Mouse (Mus musculus) hindbrain, embryonic 13.5 days (tissue): Measurements from ENCODE around the gene Rpl32. TPM values are rescaled to one million over a fixed set of nuclear protein-coding genes. Genes with fewer than 3 reads are reported as not detected.

Experiments used
- ATAC-seq: fragments of 200-750 bp; cut with Nextera tagmentation; 2 replicates; pipeline ENCODE4 v1.8.0; 2017; ENCODE audit warnings: moderate TSS enrichment; ENCODE audit not compliant: low FRiP score
- H3K27ac ChIP-seq: fragments of 300-500 bp; sonication (generic); 2 replicates; pipeline ENCODE4 v1.5.1; 2015; ENCODE audit warnings: inconsistent platforms, mild to moderate bottlenecking, moderate library complexity
- H3K27me3 ChIP-seq: fragments of 300-500 bp; sonication (generic); 2 replicates; pipeline ENCODE4 v1.6.1; 2015; ENCODE audit warnings: mild to moderate bottlenecking, inconsistent platforms
- H3K36me3 ChIP-seq: fragments of 300-500 bp; sonication (generic); 2 replicates; pipeline ENCODE4 v1.6.1; 2015; ENCODE audit warnings: mild to moderate bottlenecking, inconsistent platforms
- H3K4me1 ChIP-seq: fragments of 300-500 bp; sonication (generic); replicated peaks from 2 replicates; pipeline ENCODE4 v1.6.1; 2015; ENCODE audit warnings: inconsistent platforms
- H3K4me2 ChIP-seq: fragments of 300-500 bp; sonication (generic); 2 replicates; pipeline ENCODE4 v1.6.1; 2015; ENCODE audit warnings: inconsistent platforms, mild to moderate bottlenecking, moderate library complexity
- H3K4me3 ChIP-seq: fragments of 300-500 bp; sonication (generic); 2 replicates; pipeline ENCODE4 v1.5.1; 2015; ENCODE audit warnings: mild to moderate bottlenecking, inconsistent platforms
- H3K9ac ChIP-seq: fragments of 300-500 bp; sonication (generic); 2 replicates; pipeline ENCODE4 v1.6.1; 2015; ENCODE audit warnings: mild to moderate bottlenecking, inconsistent platforms
- H3K9me3 ChIP-seq: fragments of 300-500 bp; sonication (generic); 2 replicates; pipeline ENCODE4 v1.6.1; 2016; ENCODE audit warnings: inconsistent platforms
- WGBS: fragments of 180-500 bp; shearing (Covaris S2); methylation state at CpG from one replicate; pipeline ENCODE4 v1.1.7; 2015; 5-methylcytosine and 5-hydroxymethylcytosine counted together
- microRNA-seq: library from miRNA; unstranded; fragments of <30 nt; microRNA quantifications from one replicate; pipeline ENCODE4, GENCODE M21; 2016
- polyA plus RNA-seq: library from polyadenylated mRNA; unstranded; fragments of >200 nt; fragmentation: Nextera tagmentation; extraction: Ambion mirVana; gene quantifications from 2 replicates; pipeline ENCODE4 v1.2.1, GENCODE M21; 2015

Rpl32 gene
- polyA plus RNA-seq, 1 experiment from 2014 or later = 1,358 TPM

DNA sequence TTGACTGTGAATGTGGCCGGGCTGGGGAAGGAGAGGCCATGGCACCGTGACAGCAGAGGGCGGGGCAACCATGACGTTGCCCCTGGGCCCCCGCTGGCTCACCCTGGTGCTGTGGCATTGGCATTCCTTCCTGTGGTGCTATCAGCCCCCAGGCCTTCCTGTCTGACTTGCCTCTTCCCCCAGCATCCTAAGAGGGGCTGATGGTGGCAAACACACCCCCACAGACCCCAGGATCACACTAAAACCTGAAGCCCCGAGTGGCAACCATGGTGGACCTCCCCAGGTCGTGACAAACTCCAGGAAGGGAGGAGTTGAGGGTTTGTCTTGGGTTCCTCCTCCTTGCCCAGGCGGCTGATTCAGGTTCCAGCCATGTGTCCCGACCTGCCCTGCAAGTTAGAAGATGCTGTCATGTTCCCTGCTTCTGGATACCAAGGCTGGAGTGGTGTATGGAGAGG is 49.5 kb downstream of the Rpl32 start:
- Histone ChIP-seq H3K9ac (no peak overlapping the region), H3K27me3 (no peaks in the 10 kb centered on the region), H3K27ac (no peak overlapping the region), H3K9me3 (no peaks in the 10 kb centered on the region), H3K36me3 (no peaks in the 10 kb centered on the region), H3K4me2 (no peak overlapping the region), H3K4me3 (no peak overlapping the region), H3K4me1 (peaks cover 15% of the 10 kb centered on the region)
- no peak for ATAC-seq
- WGBS = 80% methylated on average over 9 of the region's 9 CpGs

DNA sequence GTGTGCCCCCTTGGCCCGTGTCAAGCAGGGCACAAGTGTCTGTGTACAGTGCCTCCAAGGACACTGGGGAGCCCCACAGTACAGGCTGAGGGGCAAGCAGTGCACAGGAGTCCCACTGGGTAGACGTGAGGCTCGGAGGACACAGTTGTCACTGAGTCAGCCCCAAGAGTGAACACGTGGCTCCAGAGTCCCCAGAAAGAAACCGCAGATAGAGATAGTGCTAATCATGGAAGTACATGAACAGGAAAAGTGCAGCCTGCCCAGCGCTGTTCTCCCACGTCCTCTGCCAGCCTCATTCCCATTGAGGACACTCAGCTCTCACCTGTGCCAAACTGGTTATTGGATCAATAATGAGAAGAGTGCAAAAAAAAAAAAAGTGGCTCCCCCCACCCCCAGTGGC is 53.0 kb downstream of the Rpl32 start:
- no peak overlapping the region for H3K27ac ChIP-seq

More for the DNA sequence above, 53.0 kb downstream of the Rpl32 start:
- no peak for ATAC-seq
- H3K4me2 ChIP-seq = no peak overlapping the region
- no peak overlapping the region for H3K4me3 ChIP-seq
- H3K4me1 ChIP-seq = no peaks in the 10 kb centered on the region
- H3K9me3 ChIP-seq = no peaks in the 10 kb centered on the region
- 80% methylated on average over 7 of the region's 7 CpGs for WGBS
- no peak overlapping the region for H3K9ac ChIP-seq
- H3K36me3 ChIP-seq = no peaks in the 10 kb centered on the region
- H3K27me3 ChIP-seq = no peaks in the 10 kb centered on the region

Small RNA genes within 50 kb of the gene (microRNA-seq; reads per million reads assigned to microRNA genes)
- gene Mir7660 = not detected

Other genes with a start within 250 kb of the Rpl32 start
- 0.26 and 0.63 TPM in 2 replicates for gene Mkrn2os, start 216.2 kb downstream of the Rpl32 start, polyA plus RNA-seq
- gene Mkrn2, start 206.8 kb downstream of the Rpl32 start, polyA plus RNA-seq = 30.2 and 36.7 TPM in 2 replicates
- 147 and 149 TPM in 2 replicates for gene Raf1, start 132.1 kb downstream of the Rpl32 start, polyA plus RNA-seq
- gene Tmem40, start 46.3 kb downstream of the Rpl32 start, polyA plus RNA-seq = 1.6 and 1.7 TPM in 2 replicates
- 14.8 and 15.0 TPM in 2 replicates for gene Cand2, start 34.2 kb downstream of the Rpl32 start, polyA plus RNA-seq
- 3.0 and 3.4 TPM in 2 replicates for gene Efcab12, start 29.7 kb upstream of the Rpl32 start, polyA plus RNA-seq
- 10.7 and 13.3 TPM in 2 replicates for gene Mbd4, start 44.6 kb upstream of the Rpl32 start, polyA plus RNA-seq
- gene Ift122, start 44.7 kb upstream of the Rpl32 start, polyA plus RNA-seq = 25.3 and 27.7 TPM in 2 replicates
- 0.21 and 0.58 TPM in 2 replicates for gene Rho, start 123.0 kb upstream of the Rpl32 start, polyA plus RNA-seq
- not detected in 2 replicates for gene H1foo, start 136.2 kb upstream of the Rpl32 start, polyA plus RNA-seq
- 9.1 and 11.3 TPM in 2 replicates for gene Plxnd1, start 186.3 kb upstream of the Rpl32 start, polyA plus RNA-seq